Mouse (Mus musculus) thymus, postnatal 10 days (tissue): ENCODE measurements around the gene Tgtp2.
"Not testable (repeated sequence)": the region's sequence is repeated elsewhere in the genome, so short reads cannot be mapped to it uniquely, and the experiment has no call there.

Experiments used
- DNase-seq, 2 experiments: peaks; one replicate each; pipeline ENCODE4 v3.0.0; 2021; ENCODE audit warnings: low spot score in 2 of 2

Tgtp2 gene

GRCm38 (mm10) chr11:49086858-49087361 lies 22.9 kb upstream of the Tgtp2 start:
- no peak for DNase-seq

- DNase-seq: peak in 1 of 2 experiments; percentile 58
Observed at GRCm38 (mm10) chr11:49084875-49085274, 20.9 kb upstream of the Tgtp2 start.

DNA sequence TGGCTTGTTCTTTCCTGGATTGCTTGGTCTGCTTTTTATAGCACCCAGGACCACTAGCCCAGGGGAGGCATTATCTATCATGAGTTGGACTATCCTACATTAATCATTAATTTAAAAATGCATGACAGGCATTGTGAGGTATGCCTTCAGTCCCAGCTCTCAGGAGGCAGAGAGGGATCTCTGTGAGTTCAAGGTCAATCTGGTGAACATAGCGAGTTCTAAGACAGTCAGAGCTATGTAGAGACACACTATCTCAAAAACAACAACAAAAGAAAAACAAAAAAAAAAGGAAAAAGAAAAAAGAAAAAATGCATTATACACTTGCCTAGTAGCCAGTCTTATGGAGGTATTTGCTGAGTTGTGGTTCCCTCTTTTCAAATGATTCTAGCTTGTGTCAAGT lies 20.4 kb upstream of the Tgtp2 start:
- DNase-seq: no peak

DNA sequence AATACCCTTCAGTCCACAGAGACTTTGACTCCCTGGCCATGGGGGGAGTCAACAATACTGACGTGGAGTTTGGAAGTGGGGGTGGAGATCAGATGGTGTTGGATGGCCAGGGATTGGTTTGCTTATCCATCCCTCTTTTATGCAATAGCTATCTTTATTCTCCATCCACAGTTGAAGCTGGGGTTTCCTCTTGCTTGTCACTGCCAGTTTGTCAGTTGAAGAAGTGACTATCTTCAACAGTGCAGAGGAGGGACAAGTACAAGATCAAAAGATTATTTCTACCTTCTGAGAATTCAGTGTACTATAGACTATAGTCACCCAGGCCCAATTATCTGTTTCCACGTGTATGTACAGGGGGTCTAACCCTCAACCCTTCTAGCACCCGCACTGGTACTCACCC lies 19.8 kb upstream of the Tgtp2 start:
- no peak for DNase-seq

DNA sequence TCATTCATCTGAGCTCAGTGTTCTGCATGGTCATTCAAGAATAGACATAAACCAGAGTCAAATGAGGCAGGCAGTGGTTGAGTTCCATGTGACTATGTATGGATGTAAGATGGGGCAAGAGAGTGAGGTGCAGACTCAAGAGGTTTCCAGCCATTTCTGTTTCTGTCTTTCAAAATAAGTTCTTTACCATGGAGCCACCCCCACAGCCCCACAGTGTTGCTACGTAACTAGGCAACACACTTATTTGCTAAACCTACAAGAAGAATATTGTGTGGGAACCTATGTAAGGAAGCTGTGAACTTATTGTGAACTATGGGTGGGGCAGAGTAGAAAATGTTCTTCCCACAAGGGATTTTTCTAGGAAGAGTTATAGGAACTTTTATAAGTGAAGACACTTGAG lies 19.1 kb upstream of the Tgtp2 start:
- DNase-seq: no peak

DNA sequence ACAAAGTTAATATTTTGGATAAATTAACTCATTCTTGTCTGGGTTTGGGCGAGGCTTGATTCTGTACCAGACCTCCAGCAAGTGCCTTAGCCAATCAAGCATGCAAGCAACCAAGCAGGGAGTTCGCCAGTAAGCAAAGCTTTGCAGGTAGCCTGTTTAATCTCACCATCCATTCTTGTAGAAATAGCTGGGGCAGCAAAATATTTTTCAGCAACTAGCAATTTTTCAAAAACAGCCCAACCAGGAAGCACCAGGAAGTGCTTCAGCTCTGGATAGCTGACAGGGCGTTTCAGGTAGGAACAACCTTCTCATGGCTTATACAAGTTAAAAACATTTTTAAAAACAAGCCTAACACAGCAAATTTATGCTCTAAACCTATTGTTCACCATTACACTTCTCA lies 17.9 kb upstream of the Tgtp2 start:
- no peak for DNase-seq

- DNase-seq: no peak
Observed at GRCm38 (mm10) chr11:49081356-49081755, 17.4 kb upstream of the Tgtp2 start.

DNA sequence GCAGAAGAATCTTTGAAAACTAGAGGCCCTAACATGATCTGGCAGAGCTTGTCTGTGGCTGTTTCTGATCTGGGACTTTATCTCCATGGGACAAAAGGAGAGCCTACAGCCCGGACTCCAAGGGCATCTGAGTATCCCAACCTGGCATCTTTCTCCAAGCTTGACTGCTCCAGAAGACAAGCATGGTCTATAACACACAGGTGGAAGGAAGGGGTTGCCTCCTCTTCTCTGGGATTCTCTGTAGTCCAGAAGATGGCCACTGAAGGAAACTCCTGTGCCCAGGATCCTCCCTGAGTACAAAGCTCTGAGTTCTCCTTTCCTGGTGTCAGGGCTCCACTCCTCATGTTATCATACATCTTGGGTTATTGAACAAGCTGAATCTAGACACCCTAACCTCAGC lies 16.6 kb upstream of the Tgtp2 start:
- no peak for DNase-seq

GRCm38 (mm10) chr11:49078719-49079118 lies 14.7 kb upstream of the Tgtp2 start:
- DNase-seq: no peak

DNA sequence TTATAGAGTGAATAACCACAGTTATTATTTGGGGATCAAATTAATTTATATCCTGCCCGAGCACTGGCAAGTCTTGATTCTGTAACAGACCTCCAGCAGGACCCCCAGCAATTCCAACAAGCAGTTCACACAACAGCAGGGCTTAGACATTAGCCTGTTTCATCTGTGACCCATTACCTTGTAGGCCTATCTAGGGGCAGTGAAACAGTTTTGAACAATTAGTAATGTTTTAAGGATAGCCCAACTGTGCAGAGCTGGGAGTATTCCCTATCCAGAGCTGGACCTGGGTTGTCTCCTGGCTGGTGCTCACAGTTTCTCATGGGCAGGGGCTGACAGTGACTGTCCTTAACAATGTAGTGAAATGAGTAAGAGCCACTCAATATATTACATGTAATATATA lies 13.0 kb upstream of the Tgtp2 start:
- no peak for DNase-seq

DNA sequence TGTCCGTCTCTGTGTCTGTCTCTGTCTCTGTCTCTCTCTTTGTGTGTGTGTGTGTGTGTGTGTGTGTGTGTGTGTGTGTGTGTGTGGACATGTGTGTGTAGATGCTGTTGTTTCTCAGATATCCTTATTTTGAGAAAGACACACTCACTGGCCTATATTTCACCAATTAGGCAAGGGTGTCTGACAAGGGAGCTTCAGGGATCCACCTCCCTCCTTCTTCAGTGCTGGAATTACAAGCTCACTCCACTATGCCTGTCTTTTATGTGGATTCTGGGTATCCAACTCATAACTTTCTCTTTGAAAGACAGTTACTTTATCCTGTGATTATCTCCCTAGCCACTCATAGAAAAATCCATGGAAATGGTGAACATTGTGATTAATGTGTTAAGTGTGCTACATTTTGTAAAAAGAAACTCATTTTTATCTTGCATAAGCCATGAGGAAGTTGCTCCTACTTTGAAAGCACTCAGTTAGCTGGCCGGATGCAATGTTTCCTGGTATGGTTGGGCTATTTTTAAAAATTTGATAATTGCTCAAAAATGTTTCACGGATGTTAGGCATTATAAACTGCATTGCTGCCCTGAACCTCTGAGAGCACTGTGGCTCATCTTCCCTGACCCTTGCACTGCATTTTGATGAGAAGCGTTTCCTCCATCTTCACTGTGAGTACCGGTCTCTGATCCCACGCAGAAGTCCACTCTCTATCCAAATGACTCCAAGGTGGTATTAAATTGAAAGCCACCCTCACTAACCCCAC lies 12.2 kb upstream of the Tgtp2 start, which contains the start of gene Ifi47:
TSS of gene Ifi47 (plus strand) at position 587 of the 757 bp plus-strand sequence.
- not testable (repeated sequence) for DNase-seq

- DNase-seq: no peak
Observed at GRCm38 (mm10) chr11:49068358-49068757, 4.4 kb upstream of the Tgtp2 start.

- DNase-seq: peak in 1 of 2 experiments; percentile 2
Observed at GRCm38 (mm10) chr11:49061865-49062264, 2.1 kb downstream of the Tgtp2 start.

- not testable (repeated sequence) for DNase-seq
Observed at GRCm38 (mm10) chr11:49060061-49060460, 3.9 kb downstream of the Tgtp2 start.

- DNase-seq: not testable (repeated sequence)
Observed at GRCm38 (mm10) chr11:49051894-49052293, 12.1 kb downstream of the Tgtp2 start.

DNA sequence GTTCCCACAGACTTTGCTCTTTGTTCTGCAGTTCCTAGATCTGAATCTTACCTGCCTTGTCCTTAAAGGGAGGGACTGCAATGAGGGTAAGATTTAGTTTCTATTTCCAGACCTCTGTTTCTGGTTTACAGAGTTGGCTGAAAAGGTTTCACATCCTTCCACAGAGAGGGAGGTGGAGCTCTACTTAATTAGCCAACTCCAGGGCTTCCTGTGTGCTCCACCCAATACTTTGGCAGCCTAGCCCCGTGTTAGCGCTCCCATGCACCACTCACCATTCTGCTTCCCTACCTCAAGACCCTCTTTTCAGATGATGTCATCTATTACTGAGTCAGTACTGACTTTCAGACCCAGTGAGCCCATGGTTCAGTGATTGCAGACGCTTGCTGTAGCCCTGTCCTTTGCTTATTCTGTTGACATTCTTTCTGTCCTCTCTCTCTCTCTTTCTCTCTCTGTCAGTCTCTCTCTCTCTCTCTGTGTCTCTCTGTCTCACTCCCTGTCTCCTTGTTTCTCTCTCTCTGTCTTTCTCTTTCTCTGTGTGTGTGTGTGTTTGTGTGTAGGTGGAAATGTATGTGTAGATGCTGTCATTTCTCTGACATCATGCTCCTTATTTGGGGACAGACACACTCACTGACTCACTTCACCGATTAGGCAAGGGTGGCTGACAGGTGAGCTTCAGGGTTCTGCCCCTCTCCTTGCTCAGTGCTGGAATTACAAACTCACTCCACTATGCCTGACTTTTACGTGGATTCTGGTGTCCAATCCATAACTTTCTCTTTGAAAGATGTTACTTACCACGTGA lies 12.7 kb downstream of the Tgtp2 start, which contains the start of gene 9930111J21Rik2:
TSS of gene 9930111J21Rik2 (minus strand) at position 150 of the 799 bp plus-strand sequence.
- not testable (repeated sequence) for DNase-seq

GRCm38 (mm10) chr11:49050064-49050463 lies 13.9 kb downstream of the Tgtp2 start:
- DNase-seq: not testable (repeated sequence)

DNA sequence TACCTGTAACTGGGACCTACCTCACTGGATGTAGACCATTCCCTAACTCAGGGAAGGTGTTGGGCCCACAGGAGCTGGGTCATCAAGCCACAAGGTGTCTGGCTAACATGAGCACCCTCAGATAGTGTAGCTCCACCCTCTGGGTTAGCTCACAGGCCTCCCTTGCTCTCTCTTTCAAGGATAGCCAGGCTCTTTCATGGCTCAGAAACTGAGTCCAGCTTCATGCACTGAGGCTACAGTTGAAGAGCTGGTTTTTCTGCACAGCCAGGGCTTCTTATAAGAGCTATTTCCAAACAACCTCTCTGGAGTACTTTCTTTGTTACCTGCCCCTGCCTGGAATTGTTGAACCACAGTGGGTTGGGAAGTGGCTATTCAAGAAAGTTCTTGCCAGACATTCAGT lies 51.9 kb downstream of the Tgtp2 start:
- not testable (repeated sequence) for DNase-seq
